Mouse (Mus musculus): Measurements from ENCODE around the gene Rhebl1.

The Rhebl1 gene

DNA sequence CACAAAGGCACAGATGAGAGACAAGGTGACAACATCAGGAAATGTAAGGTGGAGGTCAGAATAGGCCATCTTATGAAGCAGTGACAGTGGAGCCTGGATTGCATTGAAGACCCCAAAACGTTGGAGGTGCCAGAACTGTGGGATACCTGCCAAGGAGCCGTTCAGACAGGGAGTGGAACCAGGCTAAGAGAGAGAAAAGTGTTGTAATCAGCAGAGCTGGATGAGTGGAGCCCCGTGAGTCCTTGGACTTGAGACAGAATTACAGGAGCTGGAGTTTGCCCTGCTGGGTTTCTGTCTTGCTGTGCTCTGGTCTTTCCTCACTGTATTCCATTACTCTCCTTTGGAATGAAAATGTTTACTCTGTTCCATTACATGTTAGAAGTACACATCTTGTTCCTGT lies 28.2 kb upstream of the Rhebl1 start:
- POLR2A ChIA-PET: interaction anchor here in 3 of 4 experiments (0.6 to 16.3 kb wide), 11 partner anchors 8 to 104 kb away, joined by 3 to 120 read pairs (median 4); partner anchors contain the start of gene Tuba1b (in 2 of the 3)
- CTCF ChIA-PET: interaction anchor here in 1 of 4 experiments (1.3 kb wide), 1 partner anchor 18 kb away, joined by 3 read pairs; no protein-coding TSS in a partner anchor

DNA sequence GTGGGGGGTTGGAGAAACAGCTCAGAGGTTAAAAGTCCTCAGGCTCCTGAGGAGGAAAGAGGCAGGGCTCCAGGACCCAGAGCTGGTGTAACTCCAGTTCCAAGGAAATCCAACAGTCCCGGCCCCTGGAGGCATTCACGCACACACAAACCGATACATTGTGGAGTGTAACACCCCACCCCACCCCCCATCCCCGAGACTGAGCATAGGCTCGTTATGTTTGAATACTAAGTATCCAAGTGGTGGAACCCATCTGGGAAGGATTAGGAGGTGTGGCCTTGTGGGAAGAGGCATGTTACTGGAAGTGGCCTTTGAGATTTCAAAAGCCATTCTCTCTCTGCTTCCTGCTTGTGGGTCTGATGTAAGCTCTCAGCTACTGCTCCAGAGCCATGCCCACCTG lies 27.2 kb upstream of the Rhebl1 start:
- ChIA-PET CTCF (interaction anchor here in 2 of 4 experiments (1.2 to 1.3 kb wide), 2 partner anchors 17 to 103 kb away, joined by 3 read pairs; no protein-coding TSS in a partner anchor), POLR2A (interaction anchor here in 2 of 4 experiments (0.7 to 16.3 kb wide), 11 partner anchors 9 to 103 kb away, joined by 3 to 120 read pairs (median 4); partner anchors contain the start of genes Tuba1b (in 2 of the 2), Gm49450 (in 1 of the 2) and Tuba1a (in 1 of the 2))

- CTCF ChIA-PET: interaction anchor here in 2 of 4 experiments (0.8 to 1.4 kb wide), 8 partner anchors 11 to 126 kb away, joined by 3 to 5 read pairs (median 4); partner anchors contain the start of gene Prkag1 (in 1 of the 2)
- POLR2A ChIA-PET: interaction anchor here in 3 of 4 experiments (0.6 to 16.3 kb wide), 30 partner anchors 8 to 112 kb away, joined by 3 to 120 read pairs (median 6); partner anchors contain the start of genes Tuba1b (in 3 of the 3), Gm49450 (in 2 of the 3), Tuba1a (in 2 of the 3) and Dhh (in 1 of the 3)
Measured at GRCm38 (mm10) chr15:98918499-98918895, 24.2 kb upstream of the Rhebl1 start.

DNA sequence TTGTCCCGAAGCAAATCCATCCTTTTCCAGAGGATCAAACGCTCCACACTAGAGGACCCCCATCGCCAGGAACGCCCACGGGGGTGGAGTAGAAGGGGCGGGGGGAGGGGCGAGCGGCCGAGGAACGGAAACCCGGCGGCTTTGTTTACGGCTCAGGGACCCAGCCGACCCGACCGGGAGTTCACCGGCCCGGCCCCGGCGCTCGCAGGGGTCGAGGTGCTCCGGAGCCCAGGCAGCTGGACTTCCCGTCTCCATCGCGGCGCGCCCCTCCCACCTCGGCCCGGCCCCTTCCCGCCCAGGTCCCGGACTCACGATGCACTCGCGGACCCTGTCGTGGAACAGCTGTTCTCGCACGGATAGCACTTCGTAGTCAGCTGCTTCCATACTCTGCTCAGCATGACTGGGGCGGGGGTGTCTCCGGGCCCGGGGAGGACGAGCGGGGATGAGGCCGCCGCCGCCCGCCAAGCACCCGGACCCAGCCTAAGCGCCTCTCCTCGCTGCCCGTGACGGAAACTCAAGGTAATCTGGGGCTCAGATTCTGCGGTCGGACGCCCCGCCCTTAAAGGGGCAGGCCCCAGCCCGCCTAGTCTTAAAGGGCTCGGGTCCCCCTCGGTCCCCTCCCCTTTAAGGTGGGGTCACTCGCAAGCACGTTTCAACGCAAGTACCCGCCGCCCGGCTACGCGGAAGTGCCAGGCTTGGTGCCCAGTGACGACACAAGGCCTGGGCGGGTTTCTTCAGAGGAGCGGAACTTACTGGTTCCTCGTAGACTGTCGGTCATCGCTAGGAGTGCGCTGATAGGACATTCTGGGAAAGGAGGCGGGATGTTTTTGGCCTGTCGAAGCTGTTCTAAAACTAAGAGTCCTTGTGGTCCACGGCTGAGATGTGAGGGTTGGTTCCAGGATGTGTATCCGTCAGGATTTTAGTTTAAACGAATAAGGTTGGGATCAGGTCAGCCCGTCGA lies 23.5 kb upstream of the Rhebl1 start, which contains the start of gene Lmbr1l:
Gene Lmbr1l, minus strand, starts transcription at position 694 of the 961 bp plus-strand sequence.
- ChIA-PET CTCF (interaction anchor here in 2 of 4 experiments (0.6 to 1.4 kb wide), 9 partner anchors 11 to 125 kb away, joined by 3 to 6 read pairs (median 4); partner anchors contain the start of gene Prkag1 (in 1 of the 2)), POLR2A (interaction anchor here in 3 of 4 experiments (0.6 to 16.3 kb wide), 39 partner anchors 9 to 242 kb away, joined by 3 to 120 read pairs (median 4); partner anchors contain the start of genes Tuba1b (in 3 of the 3), Dhh (in 2 of the 3), Gm49450 (in 2 of the 3) and Tuba1a (in 2 of the 3))

DNA sequence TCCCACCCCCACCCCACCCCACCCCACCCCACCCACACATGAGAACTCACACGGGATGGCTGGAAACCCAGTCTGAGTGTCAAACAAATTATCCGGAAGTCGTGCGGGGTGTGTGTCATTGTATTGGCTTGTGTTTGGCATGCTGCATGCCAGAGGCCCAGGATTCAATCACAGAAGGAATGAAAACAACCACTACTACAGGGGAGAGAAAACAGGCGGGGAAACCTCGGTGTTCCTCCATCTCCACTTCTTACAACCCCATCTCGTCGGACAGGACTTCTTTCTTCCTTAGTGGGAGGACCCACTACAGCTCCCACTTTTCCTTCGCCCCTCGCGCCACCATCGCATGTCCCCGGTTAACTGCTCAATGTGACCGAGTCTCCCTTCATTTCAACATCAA lies 22.8 kb upstream of the Rhebl1 start:
- CTCF ChIA-PET: interaction anchor here in 1 of 4 experiments (0.6 to 1.4 kb wide), 2 partner anchors 33 to 76 kb away, joined by 3 to 6 read pairs; no protein-coding TSS in a partner anchor
- POLR2A ChIA-PET: interaction anchor here in 3 of 4 experiments (0.6 to 16.3 kb wide), 24 partner anchors 9 to 242 kb away, joined by 3 to 120 read pairs (median 6); partner anchors contain the start of genes Tuba1b (in 3 of the 3), Dhh (in 2 of the 3), Gm49450 (in 1 of the 3) and Tuba1a (in 1 of the 3)

- POLR2A ChIA-PET: interaction anchor here in 3 of 4 experiments (0.8 to 16.3 kb wide), 20 partner anchors 10 to 114 kb away, joined by 3 to 120 read pairs (median 5); partner anchors contain the start of genes Tuba1b (in 3 of the 3), Gm49450 (in 2 of the 3), Tuba1a (in 2 of the 3) and Dhh (in 1 of the 3)
- CTCF ChIA-PET: interaction anchor here in 3 of 4 experiments (0.9 to 2.5 kb wide), 5 partner anchors 11 to 15 kb away, joined by 3 to 15 read pairs (median 4); no protein-coding TSS in a partner anchor
Measured at GRCm38 (mm10) chr15:98916016-98916415, 21.7 kb upstream of the Rhebl1 start.

GRCm38 (mm10) chr15:98914903-98915302 lies 20.6 kb upstream of the Rhebl1 start:
- CTCF ChIA-PET: interaction anchor here in 3 of 4 experiments (0.7 to 2.5 kb wide), 8 partner anchors 10 to 110 kb away, joined by 3 to 15 read pairs (median 3); no protein-coding TSS in a partner anchor
- POLR2A ChIA-PET: interaction anchor here in 3 of 4 experiments (0.5 to 16.3 kb wide), 25 partner anchors 9 to 115 kb away, joined by 3 to 120 read pairs (median 4); partner anchors contain the start of genes Tuba1b (in 3 of the 3), Gm49450 (in 2 of the 3), Tuba1a (in 2 of the 3) and Tuba1c (in 2 of the 3)

DNA sequence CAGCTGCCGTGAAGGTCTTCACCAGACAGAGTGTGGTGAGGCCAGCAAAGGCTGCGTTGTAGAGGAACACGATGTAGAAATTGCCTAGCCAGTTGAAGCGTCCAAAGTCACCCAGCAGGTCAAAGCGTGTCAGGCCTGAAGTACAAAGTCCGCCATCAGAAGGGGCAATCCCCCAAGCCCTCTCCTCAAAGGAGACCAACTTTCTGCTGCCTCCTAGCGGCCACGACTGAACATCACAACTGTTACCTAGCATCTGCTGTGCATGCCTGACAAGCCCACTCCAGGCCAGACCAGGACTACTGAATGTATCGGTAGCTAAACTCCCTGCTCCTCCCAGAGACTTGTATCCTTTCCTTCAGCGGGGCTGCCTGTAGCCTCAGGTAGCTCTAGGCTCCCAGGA lies 10.4 kb upstream of the Rhebl1 start:
- ChIA-PET POLR2A (interaction anchor here in 2 of 4 experiments (0.5 to 1.8 kb wide), 14 partner anchors 9 to 557 kb away, joined by 3 to 5 read pairs (median 3); partner anchors contain the start of genes Gm49450 (in 1 of the 2) and Tuba1b (in 1 of the 2)), CTCF (interaction anchor here (0.5 to 3.3 kb wide), 29 partner anchors 8 to 1045 kb away, joined by 3 to 15 read pairs (median 3); no protein-coding TSS in a partner anchor)

- POLR2A ChIA-PET: interaction anchor here in 3 of 4 experiments (0.6 to 3.0 kb wide), 11 partner anchors 10 to 225 kb away, joined by 3 to 13 read pairs (median 4); partner anchors contain the start of genes Rnd1 (in 1 of the 3) and Tuba1c (in 1 of the 3)
- CTCF ChIA-PET: interaction anchor here (1.2 to 3.3 kb wide), 7 partner anchors 9 to 98 kb away, joined by 3 to 13 read pairs (median 5); partner anchors contain the start of gene Prkag1 (in 1 of the 4)
Measured at GRCm38 (mm10) chr15:98902600-98902999, 8.3 kb upstream of the Rhebl1 start.

DNA sequence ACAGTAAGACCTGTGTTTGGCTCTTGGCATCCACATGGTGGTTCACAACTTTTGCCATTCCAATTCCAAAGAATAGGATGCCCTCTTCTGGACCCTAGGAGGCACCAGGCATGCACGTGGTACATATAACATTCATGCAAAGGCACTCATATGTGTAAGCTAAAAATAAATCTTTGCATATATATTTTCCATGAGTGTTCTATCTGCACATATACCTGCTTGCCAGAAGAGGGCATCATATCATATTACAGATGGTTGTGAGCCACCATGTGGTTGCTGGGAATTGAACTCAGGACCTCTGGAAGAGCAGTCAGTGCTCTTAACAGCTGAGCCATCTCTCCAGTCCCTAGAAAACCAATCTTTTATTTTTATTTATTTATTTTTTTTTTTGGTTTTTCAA lies 7.2 kb upstream of the Rhebl1 start:
- ChIA-PET CTCF (interaction anchor here (0.6 to 1.9 kb wide), 12 partner anchors 9 to 324 kb away, joined by 3 to 7 read pairs (median 4); partner anchors contain the start of gene Prkag1 (in 1 of the 4)), POLR2A (interaction anchor here in 3 of 4 experiments (1.2 to 3.0 kb wide), 7 partner anchors 9 to 224 kb away, joined by 3 to 14 read pairs (median 9); partner anchors contain the start of genes Rnd1 (in 1 of the 3) and Tuba1b (in 1 of the 3))

- ChIA-PET POLR2A (interaction anchor here in 3 of 4 experiments (0.6 to 3.2 kb wide), 18 partner anchors 9 to 142 kb away, joined by 3 to 10 read pairs (median 4); partner anchors contain the start of genes Tuba1b (in 2 of the 3), Lmbr1l (in 1 of the 3) and Tuba1c (in 1 of the 3)), CTCF (interaction anchor here in 2 of 4 experiments (0.6 to 1.1 kb wide), 8 partner anchors 8 to 1000 kb away, joined by 3 to 7 read pairs (median 3); no protein-coding TSS in a partner anchor)
Measured at GRCm38 (mm10) chr15:98897928-98898800, 3.8 kb upstream of the Rhebl1 start, which contains the start of gene Dhh. Gene Dhh, minus strand, starts transcription at chr15:98898540.

DNA sequence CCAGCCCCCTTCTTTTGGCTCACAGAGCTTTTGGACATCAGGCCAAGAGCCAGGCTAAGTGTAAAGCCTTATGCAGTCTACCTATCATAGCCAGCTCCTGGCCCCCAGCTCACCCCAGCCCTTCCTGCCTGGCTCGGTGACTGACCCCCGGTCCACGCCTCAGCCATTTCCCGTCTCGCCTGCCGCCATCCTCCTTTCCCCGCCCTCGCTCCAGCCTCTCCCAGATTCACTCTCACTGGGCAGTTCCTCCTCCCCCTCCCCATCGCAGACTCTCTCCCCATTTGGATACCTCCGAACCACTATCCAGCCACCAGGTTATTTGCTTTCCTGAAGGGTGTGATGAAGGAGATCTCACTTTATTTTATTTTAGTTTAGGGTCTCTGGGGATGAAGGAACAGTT lies 3.2 kb upstream of the Rhebl1 start:
- POLR2A ChIA-PET: interaction anchor here in 3 of 4 experiments (0.7 to 3.2 kb wide), 18 partner anchors 8 to 143 kb away, joined by 3 to 10 read pairs (median 4); partner anchors contain the start of genes Tuba1b (in 2 of the 3), Lmbr1l (in 1 of the 3) and Tuba1c (in 1 of the 3)
- CTCF ChIA-PET: interaction anchor here in 2 of 4 experiments (0.5 to 1.1 kb wide), 6 partner anchors 9 to 1000 kb away, joined by 3 to 4 read pairs (median 3); no protein-coding TSS in a partner anchor

DNA sequence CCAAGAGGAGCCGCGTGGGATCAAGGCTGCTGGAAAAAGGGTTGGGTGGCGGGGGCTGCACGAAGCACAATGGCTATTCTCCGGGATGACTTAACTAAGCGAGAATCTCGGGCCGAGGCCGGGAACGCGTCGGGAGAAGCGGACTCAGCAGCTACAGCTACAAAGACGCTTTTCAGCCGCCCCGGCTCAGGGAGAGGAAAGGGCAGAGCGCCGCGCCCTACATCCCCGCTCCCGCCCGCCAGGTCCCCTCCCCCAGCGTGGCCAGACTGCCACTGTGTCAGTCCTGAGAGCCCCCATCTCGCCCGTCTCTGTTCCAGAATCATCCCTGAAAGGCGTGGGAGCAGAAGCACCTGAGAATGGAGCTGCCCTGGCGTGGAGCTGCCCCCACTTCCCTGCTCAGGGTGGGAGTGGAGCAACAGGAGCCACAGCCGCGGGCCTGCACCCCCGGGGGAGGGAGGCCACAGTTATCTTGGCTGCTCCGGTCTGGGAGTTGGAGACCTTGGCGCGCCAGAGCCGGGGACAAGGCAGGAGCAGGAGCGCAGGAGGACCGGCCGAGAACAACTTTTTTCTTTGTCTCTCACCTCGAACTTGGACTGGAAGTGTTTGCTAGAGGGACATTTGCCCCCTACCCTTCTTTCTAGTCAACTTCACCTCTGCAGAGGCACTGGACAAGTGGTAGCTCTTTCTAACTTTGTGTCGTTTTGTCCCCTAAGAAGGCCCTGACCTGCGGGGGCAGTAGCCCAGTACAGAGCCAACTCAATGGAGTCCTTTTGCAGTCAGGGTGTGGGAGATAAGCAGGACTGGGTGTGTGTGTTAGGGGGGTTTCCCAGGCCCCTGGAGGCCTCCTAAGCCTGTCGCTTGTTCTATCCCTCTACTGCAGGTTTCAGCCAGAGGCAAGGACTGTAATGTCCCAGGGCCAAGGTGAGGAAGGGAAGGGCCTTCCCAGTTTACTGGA lies 1.6 kb upstream of the Rhebl1 start:
- ChIA-PET CTCF (interaction anchor here in 2 of 4 experiments (0.6 to 1.5 kb wide), 8 partner anchors 8 to 379 kb away, joined by 3 to 6 read pairs (median 3); no protein-coding TSS in a partner anchor), POLR2A (interaction anchor here in 3 of 4 experiments (0.5 to 3.2 kb wide), 29 partner anchors 8 to 150 kb away, joined by 3 to 14 read pairs (median 4); partner anchors contain the start of genes Lmbr1l (in 2 of the 3), Tuba1c (in 2 of the 3) and Tuba1b (in 1 of the 3))
